Mouse (Mus musculus): ENCODE measurements at regions not wholly inside any gene's neighbourhood (a gene's known extent, or its start where the extent isn't known, plus 50 kb on each side); places are given as distances from the start of the nearest gene placed in this dataset.

- no peak for TF ChIP-seq EP300 (optimal IDR thresholded peaks at IDR 0.05)
- no peak for TF ChIP-seq CTCF (IDR thresholded peaks at IDR 0.05; ENCODE audit: low read depth)
Measured at GRCm38 (mm10) chr16:77461459-77461858, 140.4 kb downstream of the Gm11146 start.
